Mouse (Mus musculus): ENCODE data around the gene Wnt10a.
"Not testable (repeated sequence)": the region's sequence is repeated elsewhere in the genome, so short reads cannot be mapped to it uniquely, and the experiment has no call there.

Gene Wnt10a

GRCm38 (mm10) chr1:74816612-74817199 lies 25.4 kb downstream of the Wnt10a start:
- DNase-seq (ENCODE audit: low spot score): peak; percentile 92

- no peak for DNase-seq (ENCODE audit: low spot score)
Measured at GRCm38 (mm10) chr1:74817219-74817618, 25.9 kb downstream of the Wnt10a start.

- no peak for DNase-seq (ENCODE audit: low spot score)
Measured at GRCm38 (mm10) chr1:74818509-74818908, 27.2 kb downstream of the Wnt10a start.

- not testable (repeated sequence) for DNase-seq (ENCODE audit: low spot score)
Measured at GRCm38 (mm10) chr1:74823598-74823997, 32.3 kb downstream of the Wnt10a start.

- DNase-seq (ENCODE audit: low spot score): no peak
Measured at GRCm38 (mm10) chr1:74824518-74825302, 33.4 kb downstream of the Wnt10a start.

- no peak for DNase-seq (ENCODE audit: low spot score)
Measured at GRCm38 (mm10) chr1:74830061-74830460, 38.7 kb downstream of the Wnt10a start.

GRCm38 (mm10) chr1:74833255-74833654 lies 41.9 kb downstream of the Wnt10a start:
- DNase-seq (ENCODE audit: low spot score): no peak

GRCm38 (mm10) chr1:74843090-74843489 lies 51.8 kb downstream of the Wnt10a start:
- no peak for DNase-seq (ENCODE audit: low spot score)

GRCm38 (mm10) chr1:74846341-74846740 lies 55.0 kb downstream of the Wnt10a start:
- DNase-seq (ENCODE audit: low spot score): no peak

- no peak for DNase-seq (ENCODE audit: low spot score)
Measured at GRCm38 (mm10) chr1:74848946-74849345, 57.6 kb downstream of the Wnt10a start.

GRCm38 (mm10) chr1:74850251-74850650 lies 58.9 kb downstream of the Wnt10a start:
- DNase-seq (ENCODE audit: low spot score): no peak

GRCm38 (mm10) chr1:74851001-74851775 lies 59.9 kb downstream of the Wnt10a start:
- DNase-seq (ENCODE audit: low spot score): no peak
